In genomic region chr10:85330938-85331691, GRCm38 (mm10) we compare ENCODE assay signal across 7 mouse cellular contexts. TPM values are rescaled to one million over a fixed set of nuclear protein-coding genes. Genes with fewer than 3 reads are reported as not detected.
A peak's percentile ranks its signal among the peaks of the same experiment; 100 is the strongest.
DNase-seq lines count a peak whose midpoint lies in the region; ATAC-seq lines count a peak whose summit lies in the region.

No protein-coding gene starts in this region.

- no peak overlapping the region for H3K4me3 ChIP-seq in forebrain, embryonic 11.5 days (ENCODE audit: low read depth, low read length)
- H3K4me3 ChIP-seq in midbrain, embryonic 12.5 days: peak overlapping the region; percentile 12; the same call in 1 of the 2 replicates

- H3K9me3 ChIP-seq in forebrain, embryonic 11.5 days (ENCODE audit: control insufficient read depth, low read length): no peaks in the 10 kb centered on the region
- H3K9me3 ChIP-seq in midbrain, embryonic 12.5 days: no peaks in the 10 kb centered on the region

- intact Hi-C loops in heart, postnatal 10 days (cut with DNase I): no loop called here

- H3K4me2 ChIP-seq in forebrain, embryonic 11.5 days (ENCODE audit: low read depth, low read length, severe bottlenecking): peak overlapping the region; percentile 32; the same call in 1 of the 2 replicates
- H3K4me2 ChIP-seq in midbrain, embryonic 12.5 days (replicated peaks): peak overlapping the region; percentile 39

- ATAC-seq in forebrain, embryonic 11.5 days (replicated peaks; ENCODE audit: low FRiP score): peak; percentile 71
- peak; percentile 69 for ATAC-seq in midbrain, embryonic 12.5 days (ENCODE audit: low FRiP score, low read depth)

- H3K4me1 ChIP-seq in forebrain, embryonic 11.5 days (replicated peaks; ENCODE audit: control insufficient read depth, insufficient read depth, low read length): no peaks in the 10 kb centered on the region; the same call in 1 of the 2 replicates
- 0 out of 2 replicates have a peak, but pooled peaks cover 4% of the 10 kb centered on the region for H3K4me1 ChIP-seq in midbrain, embryonic 12.5 days

- 10% methylated on average over 13 of the region's 13 CpGs for WGBS in forebrain, embryonic 11.5 days
- WGBS in midbrain, embryonic 12.5 days: 13% methylated on average over 13 of the region's 13 CpGs

- peak; percentile 5 to 35 for DNase-seq in adrenal gland, postnatal 36 days
- peak; percentile 78 for DNase-seq in forebrain, embryonic 11.5 days (ENCODE audit: low spot score)
- DNase-seq in heart, postnatal 10 days: peak; percentile 2 to 13
- DNase-seq in kidney, postnatal 25 days: peak; percentile 41 to 61
- DNase-seq in MN1 (ENCODE audit: low spot score): no peak
- DNase-seq in right cerebral cortex, postnatal 10 days (ENCODE audit: low spot score in 2 of 2): no peak

- H3K36me3 ChIP-seq in forebrain, embryonic 11.5 days (ENCODE audit: control insufficient read depth, insufficient read depth, low read length): no peaks in the 10 kb centered on the region
- H3K36me3 ChIP-seq in midbrain, embryonic 12.5 days: no peaks in the 10 kb centered on the region

- H3K27ac ChIP-seq in forebrain, embryonic 11.5 days (ENCODE audit: low read depth, low read length): no peak overlapping the region
- H3K27ac ChIP-seq in midbrain, embryonic 12.5 days (replicated peaks): no peak overlapping the region

- H3K9ac ChIP-seq in forebrain, embryonic 11.5 days (ENCODE audit: low read length): no peak overlapping the region
- no peak overlapping the region for H3K9ac ChIP-seq in midbrain, embryonic 12.5 days (replicated peaks)

- H3K27me3 ChIP-seq in forebrain, embryonic 11.5 days (ENCODE audit: control insufficient read depth, insufficient read depth, low read length): no peaks in the 10 kb centered on the region
- H3K27me3 ChIP-seq in midbrain, embryonic 12.5 days: no peaks in the 10 kb centered on the region

RNA-seq across cellular contexts. Expression of gene Btbd11, which starts 55.5 kb away (rescaled TPM):
- total RNA-seq in adrenal gland, postnatal 36 days (2021): 1 to 10 TPM; 7.1 to 9.7 TPM
- polyA plus RNA-seq in forebrain, embryonic 11.5 days (2014; fragmentation: Nextera tagmentation; extraction: Ambion mirVana): 6.5 and 7.4 TPM in 2 replicates
- 1 to 10 TPM; 1.3 to 1.6 TPM for total RNA-seq in heart, postnatal 10 days (2021)
- 10.0 and 12.1 TPM in 2 replicates for polyA plus RNA-seq in midbrain, embryonic 12.5 days (2016; fragmentation: Nextera tagmentation; extraction: Ambion mirVana)

Comparison
In these comparisons a context has a peak if more than half of its experiments do, and no peak if none do; other contexts are left out.
1. DNase-seq: peak in adrenal gland, postnatal 36 days (2 of 2), forebrain, embryonic 11.5 days (single experiment), heart, postnatal 10 days (2 of 2) and kidney, postnatal 25 days (2 of 2); none in MN1 (single experiment) and right cerebral cortex, postnatal 10 days (0 of 2).